Comparison of ENCODE assay signal across 14 mouse cellular contexts in the genomic region with DNA sequence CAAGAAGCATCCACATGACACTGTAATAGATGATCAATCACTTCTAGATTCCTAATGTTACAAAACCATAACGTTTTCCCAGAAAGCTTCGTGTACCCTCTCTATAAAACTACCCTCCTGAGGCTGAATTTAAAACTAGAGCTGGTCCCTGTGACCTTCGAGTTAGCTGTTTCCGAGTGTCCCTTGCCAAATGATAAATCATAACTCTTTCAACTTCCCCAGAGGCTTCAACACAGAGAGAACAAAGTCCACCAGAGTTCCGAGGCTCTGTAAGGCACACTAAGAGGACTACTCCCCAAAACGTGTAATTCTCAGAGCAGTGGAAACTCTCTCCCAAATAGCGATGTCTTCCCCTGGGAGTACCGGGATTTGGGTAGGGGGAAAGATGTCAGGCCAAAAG. TPM values are rescaled to one million over a fixed set of nuclear protein-coding genes. Genes with fewer than 3 reads are reported as not detected.
A peak's percentile ranks its signal among the peaks of the same experiment; 100 is the strongest.
DNase-seq lines count a peak whose midpoint lies in the region; ATAC-seq lines count a peak whose summit lies in the region.
"Had no signal": no experiment of that assay in that cellular context is flagged by ENCODE, and none has a peak within 500 bp of the region (broad histone marks: within the 10 kb centered on the region; RNA-seq: fewer than 3 reads in every experiment).

No protein-coding gene starts in this region.

- intact Hi-C loops in heart, postnatal 14 days (cut with DNase I), result no loop called here

- H3K9ac ChIP-seq in heart, embryonic 13.5 days, result peak overlapping the region; percentile 65
- H3K9ac ChIP-seq in kidney, embryonic 16.5 days (replicated peaks; ENCODE audit: low read length), result peak overlapping the region; percentile 27
- H3K9ac ChIP-seq in embryonic facial prominence, embryonic 13.5 days, result no peak overlapping the region; the same call in 1 of the 2 replicates
- H3K9ac ChIP-seq: forebrain, embryonic 13.5 days had no signal

- H3K27me3 ChIP-seq in heart, embryonic 13.5 days (replicated peaks), result no peaks in the 10 kb centered on the region
- no peaks in the 10 kb centered on the region for H3K27me3 ChIP-seq in kidney, embryonic 16.5 days (ENCODE audit: insufficient read depth, low read length)
- no peaks in the 10 kb centered on the region for H3K27me3 ChIP-seq in embryonic facial prominence, embryonic 13.5 days
- H3K27me3 ChIP-seq in limb, embryonic 10.5 days (ENCODE audit: low read depth, poor library complexity, severe bottlenecking), result no peaks in the 10 kb centered on the region
- H3K27me3 ChIP-seq: forebrain, embryonic 13.5 days had no signal

- peak overlapping the region; percentile 49 for H3K4me2 ChIP-seq in heart, embryonic 13.5 days
- peak overlapping the region; percentile 20 for H3K4me2 ChIP-seq in kidney, embryonic 16.5 days (replicated peaks; ENCODE audit: low read depth, low read length)
- H3K4me2 ChIP-seq in embryonic facial prominence, embryonic 13.5 days, result peak overlapping the region; percentile 12; the same call in 1 of the 2 replicates
- H3K4me2 ChIP-seq: forebrain, embryonic 13.5 days had no signal

- 30% methylated on average over 8 of the region's 8 CpGs for WGBS in heart, embryonic 13.5 days
- 23% methylated on average over 8 of the region's 8 CpGs for WGBS in kidney, embryonic 16.5 days
- 24% methylated on average over 8 of the region's 8 CpGs for WGBS in embryonic facial prominence, embryonic 13.5 days
- WGBS in limb, embryonic 10.5 days, result 29% methylated on average over 8 of the region's 8 CpGs

- no peaks in the 10 kb centered on the region for H3K36me3 ChIP-seq in heart, embryonic 13.5 days
- no peaks in the 10 kb centered on the region for H3K36me3 ChIP-seq in kidney, embryonic 16.5 days (ENCODE audit: insufficient read depth, low read length)
- no peaks in the 10 kb centered on the region for H3K36me3 ChIP-seq in embryonic facial prominence, embryonic 13.5 days
- H3K36me3 ChIP-seq in limb, embryonic 10.5 days, result no peaks in the 10 kb centered on the region

- H3K9me3 ChIP-seq in heart, embryonic 13.5 days, result no peaks in the 10 kb centered on the region
- H3K9me3 ChIP-seq in kidney, embryonic 16.5 days (ENCODE audit: low read length), result no peaks in the 10 kb centered on the region
- H3K9me3 ChIP-seq in embryonic facial prominence, embryonic 13.5 days, result no peaks in the 10 kb centered on the region
- no peaks in the 10 kb centered on the region for H3K9me3 ChIP-seq in limb, embryonic 10.5 days (replicated peaks)
- H3K9me3 ChIP-seq: forebrain, embryonic 13.5 days had no signal

- peak overlapping the region; percentile 17; the same call in 1 of the 2 replicates for H3K4me3 ChIP-seq in heart, embryonic 13.5 days
- no peak overlapping the region for H3K4me3 ChIP-seq in kidney, embryonic 16.5 days (ENCODE audit: low read length)
- H3K4me3 ChIP-seq in embryonic facial prominence, embryonic 13.5 days, result no peak overlapping the region
- H3K4me3 ChIP-seq in limb, embryonic 10.5 days, result no peak overlapping the region
- H3K4me3 ChIP-seq: forebrain, embryonic 13.5 days; left cerebral cortex, adult 2 months had no signal

- peaks cover 47% of the 10 kb centered on the region for H3K4me1 ChIP-seq in heart, embryonic 13.5 days
- peaks cover 51% of the 10 kb centered on the region for H3K4me1 ChIP-seq in kidney, embryonic 16.5 days (ENCODE audit: insufficient read depth, low read length)
- H3K4me1 ChIP-seq in embryonic facial prominence, embryonic 13.5 days, result peaks cover 26% of the 10 kb centered on the region
- H3K4me1 ChIP-seq in limb, embryonic 10.5 days, result peaks cover 41% of the 10 kb centered on the region

- no peak for ATAC-seq in heart, embryonic 13.5 days (ENCODE audit: extremely low read depth, insufficient number of reproducible peaks, low FRiP score, low TSS enrichment)
- ATAC-seq in kidney, embryonic 16.5 days (ENCODE audit: low FRiP score, low TSS enrichment), result no peak
- no peak for ATAC-seq in embryonic facial prominence, embryonic 13.5 days (ENCODE audit: insufficient number of reproducible peaks, insufficient read depth, low FRiP score, low TSS enrichment, low read depth)
- ATAC-seq: CD4-positive, CD25-positive, alpha-beta regulatory T cell, adult 4 months; forebrain, embryonic 13.5 days; inflammation-experienced regulatory T-cells, adult 6 months had no signal

- peak overlapping the region; percentile 39; the same call in 1 of the 2 replicates for H3K27ac ChIP-seq in heart, embryonic 13.5 days (replicated peaks)
- no peak overlapping the region for H3K27ac ChIP-seq in kidney, embryonic 16.5 days (ENCODE audit: low read length)
- H3K27ac ChIP-seq in embryonic facial prominence, embryonic 13.5 days, result no peak overlapping the region
- H3K27ac ChIP-seq in limb, embryonic 10.5 days, result 0 out of 2 replicates have a peak overlapping the region, but pooled peaks have one; percentile 8
- H3K27ac ChIP-seq: forebrain, embryonic 13.5 days; left cerebral cortex, adult 2 months had no signal

- DNase-seq in heart, postnatal 14 days, result no peak
- no peak for DNase-seq in kidney, adult 18-20 months
- no peak for DNase-seq in limb, embryonic 10.5 days (ENCODE audit: low spot score)
- DNase-seq in layer of hippocampus, postnatal 10 days (ENCODE audit: low spot score in 2 of 2), result no peak
- DNase-seq: cerebellum, adult 18-20 months; gastrocnemius, postnatal 10 days; right cerebral cortex, postnatal 14 days had no signal

RNA-seq across cellular contexts. Expression of a gene that starts 29.4 kb away (rescaled TPM):
- polyA plus RNA-seq in heart, embryonic 13.5 days (2015; fragmentation: Nextera tagmentation; extraction: Ambion mirVana), result 2.4 and 3.0 TPM in 2 replicates
- total RNA-seq in heart, postnatal 14 days (2021), result 10 to 100 TPM; 14.3 to 17.1 TPM
- 4.4 and 5.1 TPM in 2 replicates for polyA plus RNA-seq in kidney, embryonic 16.5 days (2015; fragmentation: Nextera tagmentation; extraction: Ambion mirVana)
- 4.7 and 5.2 TPM in 2 replicates for polyA plus RNA-seq in embryonic facial prominence, embryonic 13.5 days (2015; fragmentation: Nextera tagmentation; extraction: Ambion mirVana)
- 3.9 and 4.1 TPM in 2 replicates for polyA plus RNA-seq in limb, embryonic 10.5 days (2016; fragmentation: Nextera tagmentation; extraction: Ambion mirVana)
- 1 to 10 TPM; 4.5 to 5.5 TPM for total RNA-seq in layer of hippocampus, postnatal 10 days (2021)

Comparison
In these comparisons a context has a peak if more than half of its experiments do, and no peak if none do; other contexts are left out.
1. H3K27ac ChIP-seq: peak in heart, embryonic 13.5 days (single experiment) and limb, embryonic 10.5 days (single experiment); none in kidney, embryonic 16.5 days (single experiment) and embryonic facial prominence, embryonic 13.5 days (single experiment).
2. Peak in every context shown above with its lines, with median percentiles within 50 percentile points of each other: H3K4me2 ChIP-seq.